Mouse (Mus musculus): Measurements from ENCODE around the gene Ric3. TPM values are rescaled to one million over a fixed set of nuclear protein-coding genes. Genes with fewer than 3 reads are reported as not detected.

Gene Ric3
- polyA plus RNA-seq, 1 experiment from 2014 or later, result 1.2 TPM

- Histone ChIP-seq H3K9ac (ENCODE audit: low read depth, low read length) (no peak overlapping the region), H3K27me3 (ENCODE audit: insufficient read depth, low read length) (peaks cover 22% of the 10 kb centered on the region), H3K4me3 (replicated peaks; ENCODE audit: low read depth, low read length) (no peak overlapping the region), H3K36me3 (ENCODE audit: insufficient read depth, low read length) (no peaks in the 10 kb centered on the region), H3K9me3 (replicated peaks; ENCODE audit: low read length) (no peaks in the 10 kb centered on the region), H3K4me1 (replicated peaks; ENCODE audit: insufficient read depth, low read length) (0 out of 2 replicates have a peak, but pooled peaks cover 5% of the 10 kb centered on the region), H3K27ac (no peak overlapping the region), H3K4me2 (ENCODE audit: low read length) (no peak overlapping the region)
- ATAC-seq (replicated peaks; ENCODE audit: low FRiP score, low read depth) (no peak), DNase-seq (ENCODE audit: low spot score) (no peak)
- WGBS, result 100% methylated on average over 1 of the region's 1 CpGs
- no peak for TF ChIP-seq CTCF (IDR thresholded peaks at IDR 0.05; ENCODE audit: low read depth)
These were observed 70.6 kb downstream of the Ric3 start for GRCm38 (mm10) chr7:109012575-109012974.

- no peaks in the 10 kb centered on the region for H3K9me3 ChIP-seq (replicated peaks; ENCODE audit: low read length)
- peaks cover 22% of the 10 kb centered on the region for H3K27me3 ChIP-seq (ENCODE audit: insufficient read depth, low read length)
- H3K4me1 ChIP-seq (replicated peaks; ENCODE audit: insufficient read depth, low read length), result 0 out of 2 replicates have a peak, but pooled peaks cover 5% of the 10 kb centered on the region
- no peak overlapping the region for H3K27ac ChIP-seq
- H3K9ac ChIP-seq (ENCODE audit: low read depth, low read length), result no peak overlapping the region
- H3K4me2 ChIP-seq (ENCODE audit: low read length), result peak overlapping the region; percentile 92; the same call in 1 of the 2 replicates
- no peak overlapping the region for H3K4me3 ChIP-seq (replicated peaks; ENCODE audit: low read depth, low read length)
- DNase-seq (ENCODE audit: low spot score), result no peak
- no peaks in the 10 kb centered on the region for H3K36me3 ChIP-seq (ENCODE audit: insufficient read depth, low read length)
- ATAC-seq (replicated peaks; ENCODE audit: low FRiP score, low read depth), result no peak
- no peak for TF ChIP-seq CTCF (IDR thresholded peaks at IDR 0.05; ENCODE audit: low read depth)
- WGBS, result 50% methylated on average over 8 of the region's 8 CpGs
These were observed 71.4 kb downstream of the Ric3 start for GRCm38 (mm10) chr7:109011596-109012180.

GRCm38 (mm10) chr7:109010720-109011595 is 72.2 kb downstream of the Ric3 start:
- no peak overlapping the region for H3K27ac ChIP-seq
- H3K4me3 ChIP-seq (replicated peaks; ENCODE audit: low read depth, low read length), result peak overlapping the region; percentile 54
- ATAC-seq (replicated peaks; ENCODE audit: low FRiP score, low read depth) (0 out of 2 replicates have a peak, but pooled peaks have one; percentile 46), DNase-seq (ENCODE audit: low spot score) (no peak)
- peaks cover 22% of the 10 kb centered on the region for H3K27me3 ChIP-seq (ENCODE audit: insufficient read depth, low read length)
- WGBS, result 3% methylated on average over 65 of the region's 82 CpGs
- H3K9ac ChIP-seq (ENCODE audit: low read depth, low read length), result 0 out of 2 replicates have a peak overlapping the region, but pooled peaks have one; percentile 23
- no peaks in the 10 kb centered on the region for H3K36me3 ChIP-seq (ENCODE audit: insufficient read depth, low read length)
- H3K4me2 ChIP-seq (ENCODE audit: low read length), result peak overlapping the region; percentile 92
- H3K4me1 ChIP-seq (replicated peaks; ENCODE audit: insufficient read depth, low read length), result 0 out of 2 replicates have a peak, but pooled peaks cover 5% of the 10 kb centered on the region
- TF ChIP-seq CTCF (IDR thresholded peaks at IDR 0.05; ENCODE audit: low read depth), result no peak
- H3K9me3 ChIP-seq (replicated peaks; ENCODE audit: low read length), result no peaks in the 10 kb centered on the region

GRCm38 (mm10) chr7:109009260-109009659 is 73.9 kb downstream of the Ric3 start:
- Histone ChIP-seq H3K27ac (no peak overlapping the region), H3K9ac (ENCODE audit: low read depth, low read length) (no peak overlapping the region), H3K4me1 (replicated peaks; ENCODE audit: insufficient read depth, low read length) (0 out of 2 replicates have a peak, but pooled peaks cover 5% of the 10 kb centered on the region), H3K4me2 (ENCODE audit: low read length) (no peak overlapping the region), H3K4me3 (replicated peaks; ENCODE audit: low read depth, low read length) (no peak overlapping the region), H3K27me3 (ENCODE audit: insufficient read depth, low read length) (peaks cover 22% of the 10 kb centered on the region), H3K36me3 (ENCODE audit: insufficient read depth, low read length) (no peaks in the 10 kb centered on the region), H3K9me3 (replicated peaks; ENCODE audit: low read length) (no peaks in the 10 kb centered on the region)
- WGBS, result 93% methylated on average over 1 of the region's 1 CpGs
- TF ChIP-seq CTCF (IDR thresholded peaks at IDR 0.05; ENCODE audit: low read depth), result no peak
- ATAC-seq (replicated peaks; ENCODE audit: low FRiP score, low read depth) (no peak), DNase-seq (ENCODE audit: low spot score) (no peak)

GRCm38 (mm10) chr7:109003653-109004052 is 79.5 kb downstream of the Ric3 start:
- Histone ChIP-seq H3K36me3 (ENCODE audit: insufficient read depth, low read length) (no peaks in the 10 kb centered on the region), H3K4me3 (replicated peaks; ENCODE audit: low read depth, low read length) (no peak overlapping the region), H3K4me1 (replicated peaks; ENCODE audit: insufficient read depth, low read length) (no peaks in the 10 kb centered on the region), H3K9me3 (replicated peaks; ENCODE audit: low read length) (no peaks in the 10 kb centered on the region), H3K9ac (ENCODE audit: low read depth, low read length) (no peak overlapping the region), H3K27me3 (ENCODE audit: insufficient read depth, low read length) (no peaks in the 10 kb centered on the region), H3K27ac (no peak overlapping the region), H3K4me2 (ENCODE audit: low read length) (no peak overlapping the region)
- no peak for TF ChIP-seq CTCF (IDR thresholded peaks at IDR 0.05; ENCODE audit: low read depth)
- ATAC-seq (replicated peaks; ENCODE audit: low FRiP score, low read depth) (no peak), DNase-seq (ENCODE audit: low spot score) (no peak)
- 37% methylated on average over 3 of the region's 3 CpGs for WGBS

GRCm38 (mm10) chr7:109001971-109002370 is 81.2 kb downstream of the Ric3 start:
- no peak overlapping the region for H3K9ac ChIP-seq (ENCODE audit: low read depth, low read length)
- H3K4me3 ChIP-seq (replicated peaks; ENCODE audit: low read depth, low read length), result no peak overlapping the region
- no peak overlapping the region for H3K4me2 ChIP-seq (ENCODE audit: low read length)
- no peaks in the 10 kb centered on the region for H3K36me3 ChIP-seq (ENCODE audit: insufficient read depth, low read length)
- H3K27ac ChIP-seq, result no peak overlapping the region
- TF ChIP-seq CTCF (IDR thresholded peaks at IDR 0.05; ENCODE audit: low read depth), result no peak
- DNase-seq (ENCODE audit: low spot score) (no peak), ATAC-seq (replicated peaks; ENCODE audit: low FRiP score, low read depth) (no peak)
- H3K27me3 ChIP-seq (ENCODE audit: insufficient read depth, low read length), result no peaks in the 10 kb centered on the region
- H3K9me3 ChIP-seq (replicated peaks; ENCODE audit: low read length), result no peaks in the 10 kb centered on the region
- 85% methylated on average over 4 of the region's 4 CpGs for WGBS
- no peaks in the 10 kb centered on the region for H3K4me1 ChIP-seq (replicated peaks; ENCODE audit: insufficient read depth, low read length)

Measured in kidney, postnatal 0 days (tissue).